ENCODE assay signal across 7 mouse cellular contexts in the genomic region with DNA sequence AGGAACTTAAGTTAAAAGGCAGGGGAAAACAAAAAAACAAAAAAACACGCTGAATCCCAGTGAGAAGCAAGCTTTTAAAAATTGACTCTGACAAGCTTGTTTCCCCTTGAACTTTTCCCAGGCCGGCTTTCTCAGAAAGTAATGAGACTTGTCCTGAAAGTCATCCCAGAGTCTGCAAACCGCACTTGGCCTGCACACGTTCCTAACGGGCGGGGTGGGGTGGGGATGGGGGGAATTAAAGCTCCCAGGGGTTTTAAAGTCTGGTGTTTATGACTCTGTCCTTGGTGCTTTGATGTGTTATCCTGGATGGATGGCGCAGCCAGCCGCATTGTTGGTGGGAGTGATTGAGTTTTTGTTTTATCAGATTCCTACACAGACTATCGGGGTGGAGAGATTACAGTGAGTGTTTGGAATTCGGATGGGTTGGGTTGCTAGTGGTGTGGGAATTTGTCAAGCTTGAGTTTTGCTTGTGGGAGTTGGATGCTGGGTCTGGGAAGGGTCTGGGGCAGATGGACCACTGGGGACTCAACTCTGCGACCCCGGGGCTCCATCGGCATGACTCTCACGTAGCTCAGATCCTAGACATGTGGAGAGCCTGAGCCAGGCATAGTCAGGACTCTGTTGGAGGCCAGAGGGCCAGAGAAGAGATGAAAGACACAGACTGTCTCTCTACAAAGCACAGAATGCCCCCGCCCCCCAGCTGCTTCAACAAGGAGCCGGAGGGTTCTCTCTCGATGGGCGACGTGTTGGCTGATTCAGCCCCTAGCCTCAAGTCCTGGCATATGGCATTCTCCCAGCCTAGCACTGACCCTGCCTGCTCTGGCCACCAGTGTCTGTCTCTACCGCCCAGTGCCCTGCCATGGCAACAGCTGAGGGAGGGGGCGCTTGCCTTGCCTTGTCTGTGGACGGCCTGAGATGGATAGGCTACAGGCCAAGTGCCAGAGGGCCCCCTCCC.
DNase-seq lines count a peak whose midpoint lies in the region; ATAC-seq lines count a peak whose summit lies in the region.

No protein-coding gene starts in this region.

- H3K27ac ChIP-seq in heart, embryonic 13.5 days (replicated peaks): no peak overlapping the region

- H3K4me1 ChIP-seq in heart, embryonic 13.5 days: peaks cover 22% of the 10 kb centered on the region

- peak; percentile 4 to 7 for DNase-seq in urinary bladder, adult 18-20 months (ENCODE audit: low spot score in 2 of 2)
- DNase-seq in urinary bladder, postnatal 36 days (ENCODE audit: low spot score in 2 of 2): no peak
- peak; percentile 73 for DNase-seq in embryo, embryonic 11 days
- DNase-seq in lung, postnatal 10 days: peak; percentile 58
- DNase-seq in thymus, postnatal 4 days: no peak
- no peak for DNase-seq in urinary bladder, adult 2 months (ENCODE audit: low spot score)

- no peak overlapping the region for H3K4me3 ChIP-seq in heart, embryonic 13.5 days

- WGBS in heart, embryonic 13.5 days: 22% methylated on average over 22 of the region's 22 CpGs

- no peaks in the 10 kb centered on the region for H3K9me3 ChIP-seq in heart, embryonic 13.5 days

- H3K9ac ChIP-seq in heart, embryonic 13.5 days: no peak overlapping the region

- no peak for ATAC-seq in heart, embryonic 13.5 days (ENCODE audit: extremely low read depth, insufficient number of reproducible peaks, low FRiP score, low TSS enrichment)

- H3K36me3 ChIP-seq in heart, embryonic 13.5 days: no peaks in the 10 kb centered on the region

- H3K27me3 ChIP-seq in heart, embryonic 13.5 days (replicated peaks): peaks cover 42% of the 10 kb centered on the region

- peak overlapping the region; percentile 14 for H3K4me2 ChIP-seq in heart, embryonic 13.5 days

Comparison
In these comparisons a context has a peak if more than half of its experiments do, and no peak if none do; other contexts are left out.
1. DNase-seq: peak in urinary bladder, adult 18-20 months (2 of 2), embryo, embryonic 11 days (single experiment) and lung, postnatal 10 days (single experiment); none in urinary bladder, postnatal 36 days (0 of 2), thymus, postnatal 4 days (single experiment) and urinary bladder, adult 2 months (single experiment).